Mouse (Mus musculus) heart, adult 2 months (tissue): ENCODE measurements around the gene Mfsd2b. TPM values are rescaled to one million over a fixed set of nuclear protein-coding genes. Genes with fewer than 3 reads are reported as not detected.
"Not testable (repeated sequence)": the region's sequence is repeated elsewhere in the genome, so short reads cannot be mapped to it uniquely, and the experiment has no call there.

Experiments used
- DNase-seq, 2 experiments: peaks; one replicate each; pipeline ENCODE4 v3.0.0; 2021
- H3K27ac ChIP-seq: fragments of 200-600 bp; 2 replicates; pipeline ENCODE4 v1.8.1; 2022
- H3K27me3 ChIP-seq: fragments of 200-500 bp; 2 replicates; pipeline ENCODE4 v1.6.1; 2012; ENCODE audit warnings: mild to moderate bottlenecking, low read length, inconsistent platforms, mixed read lengths; ENCODE audit not compliant: control insufficient read depth, insufficient read depth
- H3K36me3 ChIP-seq: fragments of 200-500 bp; 2 replicates; pipeline ENCODE4 v1.6.1; 2012; ENCODE audit warnings: low read length, inconsistent platforms; ENCODE audit not compliant: control insufficient read depth, insufficient read depth
- H3K4me1 ChIP-seq: fragments of 200-500 bp; 2 replicates; pipeline ENCODE4 v1.6.1; 2011; ENCODE audit warnings: low read length; ENCODE audit not compliant: control insufficient read depth, insufficient read depth
- H3K4me3 ChIP-seq: fragments of 200-600 bp; 2 replicates; pipeline ENCODE4 v1.8.1; 2022
- H3K79me2 ChIP-seq: fragments of 200-500 bp; replicated peaks from 2 replicates; pipeline ENCODE4 v1.6.1; 2012; ENCODE audit warnings: mild to moderate bottlenecking, inconsistent platforms, low read length, moderate library complexity, mixed read lengths; ENCODE audit not compliant: control insufficient read depth, insufficient read depth
- H3K9ac ChIP-seq: fragments of 200-500 bp; 2 replicates; pipeline ENCODE4 v1.6.1; 2012; ENCODE audit warnings: low read depth, mild to moderate bottlenecking, control low read depth, inconsistent platforms, low read length, mixed read lengths
- CTCF ChIP-seq: fragments of 200-600 bp; IDR thresholded peaks from 2 replicates; pipeline ENCODE4 v1.8.1; 2022; ENCODE audit warnings: antibody characterized with exemption, mild to moderate bottlenecking, moderate library complexity
- EP300 ChIP-seq: fragments of 200-500 bp; IDR thresholded peaks from 2 replicates; pipeline ENCODE4 v1.6.1; 2011; ENCODE audit warnings: low read depth, low read length, control low read depth; ENCODE audit not compliant: insufficient read depth
- POLR2A ChIP-seq: fragments of 200-500 bp; IDR thresholded peaks from 2 replicates; pipeline ENCODE4 v1.6.1; 2011; ENCODE audit warnings: mild to moderate bottlenecking, low read depth, low read length, control low read depth; ENCODE audit not compliant: insufficient read depth
- WGBS: fragments of 180-500 bp; shearing (Covaris S2); methylation state at CpG from one replicate; pipeline ENCODE4 v1.1.7; 2018; 5-methylcytosine and 5-hydroxymethylcytosine counted together
- intact Hi-C: fragments of 180-260 bp; cut with DNase I; formaldehyde crosslinking; loops from one replicate; pipeline ENCODE4 v1.15.1; 2025
- polyA plus RNA-seq: library from polyadenylated mRNA; depleted of rRNA; stranded (reverse); fragments of >200 nt; gene quantifications from 2 replicates; pipeline ENCODE4 v1.2.3, GENCODE M21; 2012
- total RNA-seq, 2 experiments: library from RNA; stranded (reverse); gene quantifications; 2 replicates each; pipeline ENCODE4 v1.2.3; 2021

The Mfsd2b gene
- total and polyA plus RNA-seq, 3 experiments, result 0.55 to 2.3 (median 2.0) TPM

- Histone ChIP-seq H3K27ac (no peak overlapping the region), H3K79me2 (peaks cover 4% of the 10 kb centered on the region; the same call in 1 of the 2 replicates), H3K27me3 (no peaks in the 10 kb centered on the region), H3K4me3 (no peak overlapping the region), H3K9ac (no peak overlapping the region), H3K36me3 (peaks cover 5% of the 10 kb centered on the region; the same call in 1 of the 2 replicates), H3K4me1 (no peaks in the 10 kb centered on the region)
- no peak for DNase-seq
- WGBS, result 95% methylated on average over 5 of the region's 5 CpGs
- TF ChIP-seq CTCF (no peak), POLR2A (no peak), EP300 (no peak)
- intact Hi-C loops, result no loop called here
These were observed 23.9 kb upstream of the Mfsd2b start for GRCm38 (mm10) chr12:4898024-4898423.

GRCm38 (mm10) chr12:4889891-4890290 is 15.7 kb upstream of the Mfsd2b start:
- H3K27me3 ChIP-seq, result no peaks in the 10 kb centered on the region
- no peak overlapping the region for H3K27ac ChIP-seq
- intact Hi-C loops, result no loop called here
- DNase-seq, result no peak
- TF ChIP-seq EP300, result no peak
- no peak for TF ChIP-seq CTCF
- no peak overlapping the region for H3K4me3 ChIP-seq
- H3K9ac ChIP-seq, result no peak overlapping the region
- no peaks in the 10 kb centered on the region for H3K79me2 ChIP-seq
- H3K4me1 ChIP-seq, result no peaks in the 10 kb centered on the region; the same call in 1 of the 2 replicates
- no peaks in the 10 kb centered on the region for H3K36me3 ChIP-seq
- WGBS, result 92% methylated on average over 1 of the region's 1 CpGs

- H3K36me3 ChIP-seq, result no peaks in the 10 kb centered on the region
- H3K4me1 ChIP-seq, result no peaks in the 10 kb centered on the region; the same call in 1 of the 2 replicates
- H3K4me3 ChIP-seq, result no peak overlapping the region
- 72% methylated on average over 2 of the region's 2 CpGs for WGBS
- DNase-seq, result no peak
- no peak overlapping the region for H3K9ac ChIP-seq
- TF ChIP-seq POLR2A (no peak), CTCF (no peak), EP300 (no peak)
- H3K79me2 ChIP-seq, result no peaks in the 10 kb centered on the region
- intact Hi-C loops, result no loop called here
- H3K27me3 ChIP-seq, result no peaks in the 10 kb centered on the region
- H3K27ac ChIP-seq, result no peak overlapping the region
These were observed 15.1 kb upstream of the Mfsd2b start for GRCm38 (mm10) chr12:4889251-4889650.

- no peak overlapping the region for H3K9ac ChIP-seq
- H3K4me3 ChIP-seq, result no peak overlapping the region
- no peak for DNase-seq
- H3K79me2 ChIP-seq, result no peaks in the 10 kb centered on the region
- no peaks in the 10 kb centered on the region for H3K27me3 ChIP-seq
- no peaks in the 10 kb centered on the region; the same call in 1 of the 2 replicates for H3K4me1 ChIP-seq
- no peak overlapping the region for H3K27ac ChIP-seq
- TF ChIP-seq EP300 (no peak), POLR2A (no peak), CTCF (no peak)
- intact Hi-C loops, result no loop called here
- H3K36me3 ChIP-seq, result no peaks in the 10 kb centered on the region
These were observed 14.6 kb upstream of the Mfsd2b start for GRCm38 (mm10) chr12:4888739-4889138.

- H3K4me1 ChIP-seq, H3K79me2 ChIP-seq, intact Hi-C loops, H3K27ac ChIP-seq, DNase-seq, H3K4me3 ChIP-seq, H3K36me3 ChIP-seq, H3K27me3 ChIP-seq, H3K9ac ChIP-seq: not testable (repeated sequence)
- WGBS, result 95% methylated on average over 4 of the region's 4 CpGs
These were observed 12.4 kb upstream of the Mfsd2b start for GRCm38 (mm10) chr12:4886581-4886980.

GRCm38 (mm10) chr12:4885062-4885461 is 10.9 kb upstream of the Mfsd2b start:
- intact Hi-C loops, result no loop called here
- 50% methylated on average over 1 of the region's 1 CpGs for WGBS
- Histone ChIP-seq H3K4me3 (no peak overlapping the region), H3K9ac (no peak overlapping the region), H3K79me2 (no peaks in the 10 kb centered on the region), H3K27ac (no peak overlapping the region), H3K27me3 (no peaks in the 10 kb centered on the region), H3K36me3 (no peaks in the 10 kb centered on the region), H3K4me1 (no peaks in the 10 kb centered on the region; the same call in 1 of the 2 replicates)
- DNase-seq, result no peak
- TF ChIP-seq EP300, result no peak
- no peak for TF ChIP-seq POLR2A
- TF ChIP-seq CTCF, result no peak

- H3K27ac ChIP-seq, result no peak overlapping the region
- H3K4me1 ChIP-seq, result no peaks in the 10 kb centered on the region
- H3K79me2 ChIP-seq, result no peaks in the 10 kb centered on the region
- intact Hi-C loops, result no loop called here
- no peak for TF ChIP-seq EP300
- TF ChIP-seq CTCF, result no peak
- TF ChIP-seq POLR2A, result no peak
- WGBS, result 92% methylated on average over 2 of the region's 2 CpGs
- no peaks in the 10 kb centered on the region for H3K27me3 ChIP-seq
- no peak overlapping the region for H3K4me3 ChIP-seq
- H3K9ac ChIP-seq, result no peak overlapping the region
- H3K36me3 ChIP-seq, result no peaks in the 10 kb centered on the region
- no peak for DNase-seq
These were observed 7.9 kb upstream of the Mfsd2b start for GRCm38 (mm10) chr12:4882086-4882485.
